Mouse (Mus musculus) liver, embryonic 11.5 days (tissue): ENCODE measurements around the gene Il2. TPM values are rescaled to one million over a fixed set of nuclear protein-coding genes. Genes with fewer than 3 reads are reported as not detected.

Experiments
- ATAC-seq: fragments of 200-750 bp; cut with Nextera tagmentation; replicated peaks from 2 replicates; pipeline ENCODE4 v1.8.0; 2017; ENCODE audit warnings: moderate number of reproducible peaks, mild to moderate bottlenecking, moderate TSS enrichment, moderate library complexity; ENCODE audit not compliant: low FRiP score
- DNase-seq: peaks from one replicate; pipeline ENCODE4 v3.0.0-alpha.2; 2017; ENCODE audit warnings: low spot score
- H3K27ac ChIP-seq: fragments of 300-500 bp; sonication (generic); 2 replicates; pipeline ENCODE4 v1.5.1; 2014; ENCODE audit warnings: mild to moderate bottlenecking, low read depth, low read length, control low read depth
- H3K27me3 ChIP-seq: fragments of 300-500 bp; sonication (generic); replicated peaks from 2 replicates; pipeline ENCODE4 v1.6.1; 2014; ENCODE audit warnings: low read length, mixed read lengths; ENCODE audit not compliant: control insufficient read depth, insufficient read depth
- H3K36me3 ChIP-seq: fragments of 300-500 bp; sonication (generic); 2 replicates; pipeline ENCODE4 v1.6.1; 2014; ENCODE audit warnings: mild to moderate bottlenecking, low read length, moderate library complexity, mixed read lengths; ENCODE audit not compliant: control insufficient read depth, insufficient read depth
- H3K4me1 ChIP-seq: fragments of 300-500 bp; sonication (generic); replicated peaks from 2 replicates; pipeline ENCODE4 v1.6.1; 2014; ENCODE audit warnings: low read length, mixed read lengths; ENCODE audit not compliant: control insufficient read depth, insufficient read depth
- H3K4me2 ChIP-seq: fragments of 300-500 bp; sonication (generic); 2 replicates; pipeline ENCODE4 v1.6.1; 2014; ENCODE audit warnings: mild to moderate bottlenecking, control low read depth, moderate library complexity
- H3K4me3 ChIP-seq: fragments of 300-500 bp; sonication (generic); 2 replicates; pipeline ENCODE4 v1.5.1; 2014; ENCODE audit warnings: low read depth, low read length, control low read depth
- H3K9ac ChIP-seq: fragments of 300-500 bp; sonication (generic); 2 replicates; pipeline ENCODE4 v1.6.1; 2014; ENCODE audit warnings: low read depth, low read length, control low read depth
- H3K9me3 ChIP-seq: fragments of 300-500 bp; sonication (generic); 2 replicates; pipeline ENCODE4 v1.6.1; 2016; ENCODE audit warnings: low read length, inconsistent platforms, mixed read lengths; ENCODE audit not compliant: control insufficient read depth
- WGBS: fragments of 180-500 bp; shearing (Covaris S2); extraction: QIAGEN DNeasy Blood & Tissue Kit; methylation state at CpG from one replicate; pipeline ENCODE4 v1.1.7; 2014; 5-methylcytosine and 5-hydroxymethylcytosine counted together
- polyA plus RNA-seq: library from polyadenylated mRNA; unstranded; fragments of >200 nt; fragmentation: Nextera tagmentation; extraction: Ambion mirVana; gene quantifications from 2 replicates; pipeline ENCODE4 v1.2.1, GENCODE M21; 2014

Il2 gene
- polyA plus RNA-seq, result 0.18 and 0.32 TPM in 2 replicates

GRCm38 (mm10) chr3:37125655-37126054 lies at the start of gene Il2:
TSS of gene Il2 (minus strand) at chr3:37125959.
- ATAC-seq (no peak), DNase-seq (no peak)
- no peaks in the 10 kb centered on the region for H3K27me3 ChIP-seq
- H3K4me3 ChIP-seq, result no peak within 1 kb of the TSS
- no peak within 1 kb of the TSS for H3K4me2 ChIP-seq
- 77% methylated on average over 4 of the region's 4 CpGs for WGBS
- no peak within 1 kb of the TSS for H3K27ac ChIP-seq
- no peak within 1 kb of the TSS for H3K9ac ChIP-seq
- no peaks in the 10 kb centered on the region for H3K9me3 ChIP-seq
- H3K36me3 ChIP-seq, result no peaks in the 10 kb centered on the region
- no peaks in the 10 kb centered on the region for H3K4me1 ChIP-seq

GRCm38 (mm10) chr3:37174711-37175572 lies 49.2 kb upstream of the Il2 start:
- 65% methylated on average over 10 of the region's 10 CpGs for WGBS
- H3K27me3 ChIP-seq, result no peaks in the 10 kb centered on the region
- no peaks in the 10 kb centered on the region for H3K9me3 ChIP-seq
- no peak for DNase-seq
- ATAC-seq, result no peak
- H3K4me2 ChIP-seq, result no peak overlapping the region
- no peaks in the 10 kb centered on the region for H3K36me3 ChIP-seq
- H3K9ac ChIP-seq, result no peak overlapping the region
- H3K4me1 ChIP-seq, result no peaks in the 10 kb centered on the region
- no peak overlapping the region for H3K4me3 ChIP-seq
- H3K27ac ChIP-seq, result no peak overlapping the region

GRCm38 (mm10) chr3:37173285-37173684 lies 47.5 kb upstream of the Il2 start:
- DNase-seq (no peak), ATAC-seq (no peak)
- H3K4me2 ChIP-seq, result no peak overlapping the region
- no peaks in the 10 kb centered on the region for H3K4me1 ChIP-seq
- no peaks in the 10 kb centered on the region for H3K36me3 ChIP-seq
- no peaks in the 10 kb centered on the region for H3K27me3 ChIP-seq
- H3K9ac ChIP-seq, result no peak overlapping the region
- H3K4me3 ChIP-seq, result no peak overlapping the region
- no peak overlapping the region for H3K27ac ChIP-seq
- no peaks in the 10 kb centered on the region for H3K9me3 ChIP-seq
- 60% methylated on average over 8 of the region's 8 CpGs for WGBS

DNA sequence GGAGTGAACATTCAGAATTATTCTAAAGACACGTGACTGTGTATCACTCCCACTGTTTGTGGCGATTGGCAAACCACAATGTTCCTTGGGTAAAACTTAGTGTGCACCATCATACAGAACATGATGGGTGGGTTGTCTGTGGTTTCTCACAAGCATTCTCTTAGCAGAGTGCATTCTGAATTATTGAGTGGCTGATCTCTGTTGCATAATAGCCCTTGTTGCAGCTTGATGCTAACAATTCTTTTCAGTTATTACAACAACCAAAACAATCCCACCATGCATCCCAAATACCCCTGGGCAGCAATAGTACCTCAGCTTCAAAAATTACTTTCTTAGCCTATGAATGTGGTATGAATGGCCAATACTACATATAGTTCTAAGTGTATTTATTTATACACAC lies 43.5 kb upstream of the Il2 start:
- H3K4me3 ChIP-seq, result no peak overlapping the region
- H3K36me3 ChIP-seq, result no peaks in the 10 kb centered on the region
- DNase-seq (no peak), ATAC-seq (no peak)
- H3K27me3 ChIP-seq, result no peaks in the 10 kb centered on the region
- no peak overlapping the region for H3K4me2 ChIP-seq
- H3K4me1 ChIP-seq, result no peaks in the 10 kb centered on the region
- WGBS, result 82% methylated on average over 2 of the region's 2 CpGs
- H3K9ac ChIP-seq, result no peak overlapping the region
- no peak overlapping the region for H3K27ac ChIP-seq
- H3K9me3 ChIP-seq, result no peaks in the 10 kb centered on the region

- no peaks in the 10 kb centered on the region for H3K9me3 ChIP-seq
- ATAC-seq (no peak), DNase-seq (no peak)
- H3K27ac ChIP-seq, result no peak overlapping the region
- 77% methylated on average over 4 of the region's 4 CpGs for WGBS
- H3K27me3 ChIP-seq, result no peaks in the 10 kb centered on the region
- no peak overlapping the region for H3K4me2 ChIP-seq
- peaks cover 5% of the 10 kb centered on the region for H3K4me1 ChIP-seq
- no peak overlapping the region for H3K4me3 ChIP-seq
- H3K9ac ChIP-seq, result no peak overlapping the region
- no peaks in the 10 kb centered on the region for H3K36me3 ChIP-seq
These were observed 35.3 kb upstream of the Il2 start for GRCm38 (mm10) chr3:37161096-37161495.

GRCm38 (mm10) chr3:37158246-37158645 lies 32.5 kb upstream of the Il2 start:
- ATAC-seq, result no peak
- H3K4me3 ChIP-seq, result no peak overlapping the region

GRCm38 (mm10) chr3:37157082-37157481 lies 31.3 kb upstream of the Il2 start:
- no peak overlapping the region for H3K4me2 ChIP-seq
- 41% methylated on average over 8 of the region's 8 CpGs for WGBS
- DNase-seq (no peak), ATAC-seq (peak; percentile 73)
- no peaks in the 10 kb centered on the region for H3K27me3 ChIP-seq
- H3K9me3 ChIP-seq, result no peaks in the 10 kb centered on the region
- H3K27ac ChIP-seq, result peak overlapping the region; percentile 41; the same call in 1 of the 2 replicates
- no peaks in the 10 kb centered on the region for H3K36me3 ChIP-seq
- H3K9ac ChIP-seq, result no peak overlapping the region
- H3K4me3 ChIP-seq, result no peak overlapping the region
- peaks cover 8% of the 10 kb centered on the region for H3K4me1 ChIP-seq

More at GRCm38 (mm10) chr3:37158246-37158645, 32.5 kb upstream of the Il2 start:
- Histone ChIP-seq H3K9ac (no peak overlapping the region), H3K27ac (no peak overlapping the region), H3K36me3 (no peaks in the 10 kb centered on the region), H3K4me2 (no peak overlapping the region), H3K9me3 (no peaks in the 10 kb centered on the region), H3K27me3 (no peaks in the 10 kb centered on the region), H3K4me1 (peaks cover 8% of the 10 kb centered on the region)
- 77% methylated on average over 3 of the region's 3 CpGs for WGBS
- DNase-seq, result no peak

DNA sequence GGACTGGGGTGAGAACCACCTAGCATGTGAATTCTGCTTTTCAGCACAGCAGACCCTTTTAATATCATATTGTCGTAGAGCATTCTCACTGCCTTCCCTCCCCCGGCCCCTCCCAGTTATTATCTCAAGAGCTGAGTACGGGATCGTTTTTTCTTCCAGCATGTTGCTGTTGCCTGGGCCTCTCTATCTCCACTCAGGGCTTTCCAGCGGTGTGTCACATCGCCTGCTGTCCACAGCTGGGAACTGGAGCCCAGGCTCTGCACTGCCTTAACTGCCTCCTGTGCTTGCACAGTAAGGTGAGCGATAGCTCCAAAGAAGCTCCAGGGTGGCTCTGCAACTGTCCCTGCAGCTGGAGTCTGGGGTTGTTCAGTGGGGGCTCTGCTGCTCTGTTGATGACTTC lies 28.6 kb upstream of the Il2 start:
- peak; percentile 75 for ATAC-seq
- 34% methylated on average over 7 of the region's 7 CpGs for WGBS
- no peak overlapping the region; the same call in 1 of the 2 replicates for H3K27ac ChIP-seq

GRCm38 (mm10) chr3:37153004-37153403 lies 27.2 kb upstream of the Il2 start:
- Histone ChIP-seq H3K9me3 (no peaks in the 10 kb centered on the region), H3K36me3 (no peaks in the 10 kb centered on the region), H3K27me3 (no peaks in the 10 kb centered on the region), H3K4me3 (no peak overlapping the region), H3K27ac (no peak overlapping the region), H3K9ac (no peak overlapping the region), H3K4me2 (no peak overlapping the region), H3K4me1 (peaks cover 8% of the 10 kb centered on the region)
- 78% methylated on average over 7 of the region's 7 CpGs for WGBS
- ATAC-seq (no peak), DNase-seq (no peak)

More for the DNA sequence above, 28.6 kb upstream of the Il2 start:
- peak overlapping the region; percentile 21 for H3K4me2 ChIP-seq
- H3K36me3 ChIP-seq, result no peaks in the 10 kb centered on the region
- peaks cover 8% of the 10 kb centered on the region for H3K4me1 ChIP-seq
- no peak overlapping the region for H3K4me3 ChIP-seq
- H3K9ac ChIP-seq, result no peak overlapping the region
- H3K9me3 ChIP-seq, result no peaks in the 10 kb centered on the region
- DNase-seq, result no peak
- H3K27me3 ChIP-seq, result no peaks in the 10 kb centered on the region
